Mouse (Mus musculus): ENCODE measurements around the gene 4930555G01Rik.
"Not testable (repeated sequence)": the region's sequence is repeated elsewhere in the genome, so short reads cannot be mapped to it uniquely, and the experiment has no call there.

Gene 4930555G01Rik

GRCm38 (mm10) chr14:5050329-5050728 lies at the start of gene 4930555G01Rik:
TSS of gene 4930555G01Rik (plus strand) at chr14:5050629.
- not testable (repeated sequence) for ATAC-seq (ENCODE audit: insufficient number of reproducible peaks, low FRiP score, low TSS enrichment)

- ATAC-seq (ENCODE audit: insufficient number of reproducible peaks, low FRiP score, low TSS enrichment), result not testable (repeated sequence)
Measured at GRCm38 (mm10) chr14:5015591-5015990, 34.8 kb upstream of the 4930555G01Rik start, which contains the start of gene Gm3298. TSS of gene Gm3298 (plus strand) at chr14:5015891.

GRCm38 (mm10) chr14:5070611-5071490 lies 20.4 kb downstream of the 4930555G01Rik start, which contains the start of gene Gm8281:
TSS of gene Gm8281 (plus strand) at chr14:5071040.
- ATAC-seq (ENCODE audit: insufficient number of reproducible peaks, low FRiP score, low TSS enrichment), result not testable (repeated sequence)
